Mouse (Mus musculus): ENCODE results near the gene Krtap4-9.
"Not testable (repeated sequence)": the region's sequence is repeated elsewhere in the genome, so short reads cannot be mapped to it uniquely, and the experiment has no call there.

GRCm38 (mm10) chr11:99804346-99804745 lies 19.3 kb downstream of the Krtap4-9 start, which contains the start of gene Gm11554:
- TF ChIP-seq CHD2 (IDR thresholded peaks at IDR 0.05; ENCODE audit: low read depth, low read length); MAFK (IDR thresholded peaks at IDR 0.05; ENCODE audit: insufficient read depth, low read depth, low read length); ZNF384 (IDR thresholded peaks at IDR 0.05; ENCODE audit: low read depth, low read length); ZC3H11A (IDR thresholded peaks at IDR 0.05; ENCODE audit: borderline replicate concordance, low read depth, low read length); HCFC1 (IDR thresholded peaks at IDR 0.05; ENCODE audit: borderline replicate concordance, insufficient read depth, low read length): not testable (repeated sequence)
